Mouse (Mus musculus): ENCODE data around the gene Cep78. TPM values are rescaled to one million over a fixed set of nuclear protein-coding genes. Genes with fewer than 3 reads are reported as not detected.

Cep78 gene
- polyA plus RNA-seq, 3 experiments from 2014 or later, result 2.6 to 3.7 (median 3.0) TPM

GRCm38 (mm10) chr19:15965082-15965481 is 19.7 kb downstream of the Cep78 start:
- peak; percentile 54 for ATAC-seq

GRCm38 (mm10) chr19:15964533-15964932 is 20.3 kb downstream of the Cep78 start:
- ATAC-seq, result no peak

GRCm38 (mm10) chr19:15963011-15963695 is 21.6 kb downstream of the Cep78 start:
- no peak for ATAC-seq

- no peak for ATAC-seq
Measured at GRCm38 (mm10) chr19:15962313-15962712, 22.5 kb downstream of the Cep78 start.

- no peak for ATAC-seq
Measured at GRCm38 (mm10) chr19:15950225-15950624, 34.6 kb downstream of the Cep78 start.

- ATAC-seq, result no peak
Measured at GRCm38 (mm10) chr19:15948867-15949266, 35.9 kb downstream of the Cep78 start.

- ATAC-seq, result no peak
Measured at GRCm38 (mm10) chr19:15948426-15948825, 36.4 kb downstream of the Cep78 start.

- no peak for ATAC-seq
Measured at GRCm38 (mm10) chr19:15947237-15947636, 37.6 kb downstream of the Cep78 start, which contains the start of gene Psat1. Gene Psat1 (minus strand): TSS chr19:15947337.

- ATAC-seq, result no peak
Measured at GRCm38 (mm10) chr19:15946663-15947062, 38.1 kb downstream of the Cep78 start.

- ATAC-seq, result no peak
Measured at GRCm38 (mm10) chr19:15943117-15943423, 41.7 kb downstream of the Cep78 start.

- no peak for ATAC-seq
Measured at GRCm38 (mm10) chr19:15942421-15943116, 42.2 kb downstream of the Cep78 start.

- no peak for ATAC-seq
Measured at GRCm38 (mm10) chr19:15941399-15941798, 43.4 kb downstream of the Cep78 start.

GRCm38 (mm10) chr19:15925719-15926045 is 59.1 kb downstream of the Cep78 start:
- ATAC-seq, result no peak

- ATAC-seq, result peak; percentile 95
Measured at GRCm38 (mm10) chr19:15924866-15925718, 59.7 kb downstream of the Cep78 start.

- ATAC-seq, result peak; percentile 52
Measured at GRCm38 (mm10) chr19:15924181-15924865, 60.5 kb downstream of the Cep78 start.

GRCm38 (mm10) chr19:15923426-15923825 is 61.4 kb downstream of the Cep78 start:
- peak; percentile 5 for ATAC-seq

GRCm38 (mm10) chr19:15919336-15919735 is 65.5 kb downstream of the Cep78 start:
- no peak for ATAC-seq

- no peak for ATAC-seq
Measured at GRCm38 (mm10) chr19:15918111-15918510, 66.7 kb downstream of the Cep78 start.

GRCm38 (mm10) chr19:15913249-15913997 is 71.4 kb downstream of the Cep78 start:
- no peak for ATAC-seq

- no peak for ATAC-seq
Measured at GRCm38 (mm10) chr19:15911441-15911840, 73.3 kb downstream of the Cep78 start.

GRCm38 (mm10) chr19:15910987-15911386 is 73.8 kb downstream of the Cep78 start:
- ATAC-seq, result no peak

GRCm38 (mm10) chr19:15910488-15910887 is 74.3 kb downstream of the Cep78 start:
- no peak for ATAC-seq

Measured in inflammation-experienced regulatory T-cells, adult 6 months (primary cell).